Mouse (Mus musculus): Measurements from ENCODE around the gene Degs2.

Gene Degs2

DNA sequence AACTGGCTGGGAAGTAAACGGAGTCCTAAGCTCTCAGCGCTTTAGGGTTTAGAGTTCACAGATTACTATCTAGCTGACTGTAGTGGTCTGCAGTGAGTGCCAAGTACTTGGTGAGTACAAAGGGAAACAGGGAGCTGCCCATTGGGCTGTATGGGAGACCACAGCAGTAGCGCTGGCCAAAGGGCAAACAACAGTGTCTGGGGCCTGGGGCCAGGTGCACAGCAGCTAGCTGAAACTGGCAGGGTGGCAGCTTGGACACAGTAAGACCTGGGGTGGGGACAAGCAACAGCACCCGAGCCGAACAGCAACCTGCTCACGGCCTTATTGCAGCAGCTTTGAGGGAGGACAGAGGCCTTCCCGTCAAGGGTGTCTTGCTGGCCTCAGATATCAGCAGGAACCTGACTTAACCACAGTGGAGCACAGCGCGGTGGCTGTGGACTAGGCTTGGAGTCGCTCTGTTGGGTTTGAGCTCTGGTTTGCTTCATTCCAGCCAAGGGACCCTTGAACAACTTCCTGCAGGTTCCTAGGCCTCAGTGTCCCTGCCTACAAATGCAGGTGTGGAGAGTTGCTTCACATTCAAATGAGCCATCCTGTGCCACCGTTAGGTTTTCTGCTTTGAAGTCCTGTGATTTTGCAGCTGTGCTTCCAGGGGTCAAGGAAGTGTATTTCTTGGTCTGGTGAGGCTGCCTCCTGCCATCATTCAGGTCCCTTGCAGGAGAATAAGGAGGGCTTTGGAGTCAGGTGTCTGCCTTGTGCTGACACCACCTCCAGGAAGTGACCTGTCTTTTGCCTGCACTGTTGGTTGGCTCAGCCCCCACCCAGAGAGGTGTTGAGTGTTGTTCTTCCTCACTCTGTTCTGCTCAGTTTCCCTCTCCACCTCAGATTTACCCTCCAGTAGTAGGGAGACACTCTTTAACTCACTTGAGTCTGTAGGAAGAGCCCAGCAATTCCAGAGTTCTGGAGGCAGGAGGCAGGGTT lies 48.5 kb downstream of the Degs2 start:
- DNase-seq (ENCODE audit: low spot score in 2 of 2): no peak

DNA sequence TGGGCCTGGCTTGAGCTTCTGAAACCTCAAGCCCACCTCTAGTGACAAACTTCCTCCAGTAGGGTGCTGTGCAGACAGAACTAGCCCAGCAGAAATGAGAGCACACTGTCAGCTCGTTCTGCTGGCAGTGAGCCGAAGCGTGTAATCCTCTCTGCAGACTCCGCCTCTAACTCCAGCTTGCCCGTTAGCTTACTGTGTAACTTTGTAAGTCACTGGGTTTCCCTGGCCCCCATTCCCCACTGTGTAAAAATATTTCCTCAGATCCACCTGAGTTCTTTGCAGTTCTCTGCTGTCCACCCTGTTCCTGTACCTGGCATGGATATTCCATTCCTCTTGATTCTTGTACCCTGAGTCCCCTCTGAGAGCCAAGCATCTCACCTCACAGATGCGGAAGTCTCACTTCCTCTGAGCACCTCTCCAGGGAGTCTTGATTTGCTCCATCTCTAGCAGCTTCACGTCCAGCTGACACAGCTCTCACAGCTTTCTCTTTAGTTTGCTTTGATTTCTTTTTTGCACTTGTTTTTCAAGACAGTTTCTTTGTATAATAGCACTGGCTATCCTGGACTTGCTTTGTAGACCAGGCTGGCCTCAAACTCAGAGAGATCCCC lies 51.0 kb downstream of the Degs2 start:
- DNase-seq (ENCODE audit: low spot score in 2 of 2): no peak

DNA sequence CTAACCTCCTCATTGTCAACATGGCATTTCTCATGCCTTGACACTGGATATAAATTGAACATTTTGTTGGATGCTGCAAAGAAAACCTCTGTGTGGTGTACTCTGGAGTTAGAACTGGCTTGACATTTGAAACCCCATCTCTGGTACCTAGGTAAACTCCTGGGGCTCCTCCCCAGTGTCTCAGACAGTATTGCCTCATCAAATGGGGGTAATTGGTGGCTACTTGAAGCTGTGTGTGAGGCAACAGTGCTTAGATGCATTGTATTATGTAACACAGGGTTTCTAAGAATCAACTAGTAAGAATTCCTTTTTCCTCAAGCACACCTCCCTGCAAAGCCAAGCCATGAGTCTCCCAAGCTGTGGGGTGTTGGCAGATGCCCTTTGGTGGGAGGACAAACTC lies 54.3 kb downstream of the Degs2 start:
- DNase-seq (ENCODE audit: low spot score in 2 of 2): no peak

DNA sequence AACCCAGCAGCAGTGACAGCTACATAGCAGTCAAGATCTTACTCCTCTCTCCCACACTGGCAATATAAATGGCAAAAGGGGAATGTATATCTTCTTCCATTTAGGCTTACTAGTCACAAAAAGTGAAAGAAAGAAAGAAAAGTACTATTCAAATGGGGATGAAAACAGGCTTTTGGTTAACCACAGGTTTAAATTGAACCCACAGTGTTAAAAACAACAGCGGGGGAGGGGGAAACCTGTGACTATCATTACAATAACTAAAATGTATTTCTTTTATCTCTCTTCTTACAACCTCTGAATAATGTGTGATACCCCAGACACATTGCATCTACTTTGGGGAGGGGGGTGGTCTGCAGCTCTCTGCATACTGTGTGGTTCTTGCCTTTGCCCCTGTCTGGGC lies 55.9 kb downstream of the Degs2 start:
- DNase-seq (ENCODE audit: low spot score in 2 of 2): no peak

GRCm38 (mm10) chr12:108642019-108642418 lies 60.1 kb downstream of the Degs2 start:
- no peak for DNase-seq (ENCODE audit: low spot score in 2 of 2)

DNA sequence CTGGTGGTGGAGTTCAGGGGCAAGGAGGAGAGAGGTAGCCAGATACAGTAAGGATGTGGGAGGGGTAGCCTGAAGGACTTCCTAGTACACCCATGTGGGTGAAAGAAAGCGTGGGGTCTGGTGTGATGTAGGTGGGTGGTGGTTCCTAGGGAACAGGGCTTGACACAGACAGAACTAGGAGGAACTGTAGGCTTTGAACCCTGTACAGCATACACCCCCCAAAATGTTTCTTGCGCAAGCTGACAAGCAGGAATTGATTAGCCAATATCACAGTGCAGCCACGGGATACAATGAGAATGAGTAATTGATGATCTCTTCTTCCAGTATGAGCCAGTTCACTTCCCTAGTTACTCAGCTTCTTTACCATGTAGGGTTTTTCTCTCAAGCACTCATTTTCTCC lies 63.0 kb downstream of the Degs2 start:
- DNase-seq (ENCODE audit: low spot score in 2 of 2): no peak

- no peak for DNase-seq (ENCODE audit: low spot score in 2 of 2)
These were observed 64.7 kb downstream of the Degs2 start for GRCm38 (mm10) chr12:108637440-108637839.

DNA sequence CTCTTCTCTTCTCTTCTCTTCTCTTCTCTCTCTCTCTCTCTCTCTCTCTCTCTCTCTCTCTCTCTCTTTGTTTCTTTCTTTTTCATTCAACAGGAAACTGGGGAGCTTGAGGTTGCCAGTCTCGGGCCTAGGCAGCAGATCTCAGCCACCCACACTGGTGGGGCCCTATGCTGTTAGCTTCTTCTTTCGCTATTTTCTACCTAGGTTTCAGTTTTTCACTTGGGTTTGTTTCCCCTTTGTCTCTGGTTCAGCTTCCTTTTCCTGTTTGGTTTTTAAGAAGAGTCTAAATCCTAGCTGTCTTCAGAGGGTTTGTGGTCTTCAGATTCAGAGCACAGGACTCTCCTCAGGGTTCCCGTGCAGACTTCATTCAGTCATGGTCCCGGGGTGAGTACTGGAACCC lies 66.6 kb downstream of the Degs2 start:
- DNase-seq (ENCODE audit: low spot score in 2 of 2): no peak

- no peak for DNase-seq (ENCODE audit: low spot score in 2 of 2)
These were observed 68.1 kb downstream of the Degs2 start for GRCm38 (mm10) chr12:108634031-108634430.

DNA sequence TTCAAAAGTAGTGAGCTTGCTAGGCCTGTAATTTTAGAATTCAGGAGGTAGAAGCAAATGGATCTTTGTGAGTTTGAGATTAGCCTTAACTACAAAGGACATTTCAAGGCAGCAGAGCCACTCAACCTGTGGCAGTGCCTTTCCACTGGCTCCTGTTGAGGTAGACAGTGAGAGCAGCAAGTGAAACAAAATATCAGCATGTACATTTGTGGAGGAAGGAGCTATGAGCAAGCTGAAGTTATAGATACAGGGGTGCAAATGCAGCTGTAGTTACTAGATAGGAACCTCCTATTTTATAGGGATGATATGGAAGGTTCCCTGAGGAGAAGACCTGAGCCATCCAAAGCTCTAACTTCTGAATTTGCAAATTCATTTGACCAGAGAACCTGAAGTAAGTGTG lies 69.6 kb downstream of the Degs2 start:
- no peak for DNase-seq (ENCODE audit: low spot score in 2 of 2)

DNA sequence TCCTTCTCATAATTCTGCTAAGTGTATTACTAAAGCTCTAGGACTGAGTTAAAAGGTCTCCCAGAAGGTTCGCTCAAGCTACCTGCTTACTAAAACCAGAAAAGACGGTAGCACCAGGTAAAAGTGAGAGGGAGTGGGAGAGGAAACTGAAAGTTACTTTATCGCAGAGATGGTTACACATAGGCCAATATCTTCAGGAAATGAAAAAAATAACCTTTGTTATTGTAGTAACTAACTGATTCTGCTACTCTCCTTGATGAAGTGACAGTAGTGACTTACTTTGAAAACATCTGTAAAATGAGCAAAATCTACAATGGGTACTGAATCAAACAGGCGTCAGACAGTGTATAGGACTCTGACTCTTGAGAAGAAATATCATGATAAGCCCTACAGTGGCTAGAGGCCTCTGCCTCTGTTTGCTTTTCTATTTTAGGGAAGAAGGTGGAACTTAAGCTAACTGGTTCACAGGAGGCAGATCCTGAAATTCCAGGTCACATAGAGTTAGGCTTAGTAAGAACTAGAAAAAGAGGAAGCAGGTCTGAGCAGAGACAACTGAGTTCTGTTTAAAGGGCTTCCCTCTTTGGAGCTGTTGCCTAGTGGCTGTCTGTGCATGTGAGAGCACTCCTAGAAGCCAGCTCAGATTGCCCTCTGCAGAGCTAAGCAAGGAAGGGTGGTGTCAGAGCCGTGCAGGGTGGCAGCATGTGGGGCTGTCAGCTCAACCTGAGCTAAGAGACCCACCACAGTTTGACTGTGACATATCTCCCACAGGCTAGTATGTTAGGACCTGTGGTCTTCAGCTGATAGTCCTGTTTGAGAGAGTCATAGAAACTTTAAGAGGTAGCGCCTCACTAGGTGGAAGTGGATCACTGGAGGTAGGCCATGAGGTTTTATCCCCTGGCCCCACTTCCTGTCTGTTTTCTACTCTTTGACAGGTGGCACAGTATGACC lies 71.1 kb downstream of the Degs2 start:
- no peak for DNase-seq (ENCODE audit: low spot score in 2 of 2)

DNA sequence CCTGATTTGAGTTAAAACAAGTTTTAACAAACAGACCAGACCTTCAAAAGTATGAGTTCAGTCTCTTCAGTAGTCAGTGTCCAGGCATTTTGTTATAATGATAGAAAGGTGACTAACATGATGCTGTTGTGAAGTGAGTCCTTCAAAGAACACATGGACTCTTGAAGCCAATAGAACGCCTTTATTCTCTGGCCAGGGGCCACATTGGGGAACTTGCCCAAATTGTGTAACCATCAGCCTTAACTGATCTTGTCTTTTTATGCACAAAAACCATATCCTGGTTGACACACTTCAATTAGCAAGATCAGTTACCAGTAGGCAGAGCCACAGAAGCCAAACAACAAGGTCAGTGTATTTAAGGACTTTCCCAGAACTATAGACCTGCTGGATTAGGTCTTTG lies 72.6 kb downstream of the Degs2 start:
- DNase-seq (ENCODE audit: low spot score in 2 of 2): no peak

All from right cerebral cortex, postnatal 36 days (tissue).